In genomic region chr3:68558744-68559143, GRCm38 (mm10) we compare ENCODE assay signal across 26 mouse cellular contexts.
DNase-seq lines count a peak whose midpoint lies in the region; ATAC-seq lines count a peak whose summit lies in the region.
"Had no signal": no experiment of that assay in that cellular context is flagged by ENCODE, and none has a peak within 500 bp of the region (broad histone marks: within the 10 kb centered on the region; RNA-seq: fewer than 3 reads in every experiment).

No protein-coding gene starts in this region.

- WGBS in midbrain, embryonic 16.5 days: 84% methylated on average over 6 of the region's 6 CpGs
- WGBS in midbrain, embryonic 13.5 days: 83% methylated on average over 6 of the region's 6 CpGs
- 40% methylated on average over 6 of the region's 6 CpGs for WGBS in stomach, embryonic 15.5 days

- no peak overlapping the region for H3K4me2 ChIP-seq in midbrain, embryonic 16.5 days (ENCODE audit: low read length)
- no peak overlapping the region for H3K4me2 ChIP-seq in midbrain, embryonic 13.5 days (replicated peaks)
- H3K4me2 ChIP-seq in stomach, embryonic 15.5 days: no peak overlapping the region
- H3K4me2 ChIP-seq: embryonic facial prominence, embryonic 13.5 days; forebrain, embryonic 12.5 days; forebrain, embryonic 15.5 days; heart, embryonic 12.5 days; heart, embryonic 15.5 days; hindbrain, embryonic 14.5 days had no signal

- ATAC-seq in midbrain, embryonic 16.5 days: 0 out of 2 replicates have a peak, but pooled peaks have one; percentile 64
- no peak for ATAC-seq in midbrain, embryonic 13.5 days
- ATAC-seq in stomach, embryonic 15.5 days (ENCODE audit: insufficient read depth, low FRiP score, low read depth): peak; percentile 50; the same call in 1 of the 2 replicates
- no peak for ATAC-seq in megakaryocyte-erythroid progenitor cell, adult 5-6 weeks (replicated peaks; ENCODE audit: low FRiP score, low TSS enrichment, poor library complexity, severe bottlenecking)
- ATAC-seq: activated CD4-positive, CD25-positive, alpha-beta regulatory T cell, adult 4 months; forebrain, embryonic 15.5 days had no signal

- H3K4me3 ChIP-seq in midbrain, embryonic 16.5 days (ENCODE audit: low read depth, low read length): no peak overlapping the region
- no peak overlapping the region for H3K4me3 ChIP-seq in midbrain, embryonic 13.5 days (replicated peaks)
- H3K4me3 ChIP-seq in stomach, embryonic 15.5 days (replicated peaks): no peak overlapping the region
- H3K4me3 ChIP-seq: embryonic facial prominence, embryonic 10.5 days; embryonic facial prominence, embryonic 13.5 days; erythroblast, embryonic 14.5 days; forebrain, embryonic 12.5 days; forebrain, embryonic 15.5 days; heart, embryonic 12.5 days; heart, embryonic 15.5 days had no signal

- no peak overlapping the region for H3K9ac ChIP-seq in midbrain, embryonic 16.5 days (ENCODE audit: low read depth, low read length)
- no peak overlapping the region for H3K9ac ChIP-seq in midbrain, embryonic 13.5 days (replicated peaks)
- no peak overlapping the region for H3K9ac ChIP-seq in stomach, embryonic 15.5 days
- H3K9ac ChIP-seq: embryonic facial prominence, embryonic 13.5 days; forebrain, embryonic 12.5 days; forebrain, embryonic 15.5 days; heart, embryonic 12.5 days; heart, embryonic 15.5 days; hindbrain, embryonic 14.5 days had no signal

- no peaks in the 10 kb centered on the region for H3K9me3 ChIP-seq in midbrain, embryonic 16.5 days (replicated peaks; ENCODE audit: control insufficient read depth, low read length, poor library complexity, severe bottlenecking)
- no peaks in the 10 kb centered on the region for H3K9me3 ChIP-seq in midbrain, embryonic 13.5 days
- no peaks in the 10 kb centered on the region for H3K9me3 ChIP-seq in stomach, embryonic 15.5 days
- H3K9me3 ChIP-seq: embryonic facial prominence, embryonic 10.5 days; embryonic facial prominence, embryonic 13.5 days; forebrain, embryonic 12.5 days; forebrain, embryonic 15.5 days; heart, embryonic 12.5 days; heart, embryonic 15.5 days had no signal

- H3K27ac ChIP-seq in midbrain, embryonic 16.5 days (ENCODE audit: low read length): no peak overlapping the region
- H3K27ac ChIP-seq in midbrain, embryonic 13.5 days: no peak overlapping the region
- H3K27ac ChIP-seq in stomach, embryonic 15.5 days: no peak overlapping the region
- H3K27ac ChIP-seq: embryonic facial prominence, embryonic 10.5 days; embryonic facial prominence, embryonic 13.5 days; forebrain, embryonic 12.5 days; forebrain, embryonic 15.5 days; heart, embryonic 15.5 days; hindbrain, embryonic 14.5 days had no signal

- H3K27me3 ChIP-seq in midbrain, embryonic 16.5 days (ENCODE audit: control insufficient read depth, insufficient read depth, low read depth, low read length): no peaks in the 10 kb centered on the region
- H3K27me3 ChIP-seq in midbrain, embryonic 13.5 days: no peaks in the 10 kb centered on the region
- H3K27me3 ChIP-seq in stomach, embryonic 15.5 days (replicated peaks): no peaks in the 10 kb centered on the region
- H3K27me3 ChIP-seq: embryonic facial prominence, embryonic 13.5 days; forebrain, embryonic 12.5 days; forebrain, embryonic 15.5 days; heart, embryonic 12.5 days; heart, embryonic 15.5 days had no signal

- DNase-seq in cerebellum, postnatal 25 days: peak; percentile 27 to 30
- DNase-seq in cerebellum, postnatal 10 days: no peak
- no peak for DNase-seq in adipocyte (ENCODE audit: low spot score)
- DNase-seq: adrenal gland, postnatal 10 days; adrenal gland, postnatal 36 days; cerebellum, adult 18-20 months; cerebellum, adult 9-10 months; cerebellum, postnatal 36 days; embryo, embryonic 11 days; gastrocnemius, postnatal 25 days; heart, adult 18-20 months; heart, postnatal 10 days; heart, postnatal 4 days had no signal

- no peaks in the 10 kb centered on the region for H3K36me3 ChIP-seq in midbrain, embryonic 16.5 days (ENCODE audit: control insufficient read depth, insufficient read depth, low read length)
- no peaks in the 10 kb centered on the region for H3K36me3 ChIP-seq in midbrain, embryonic 13.5 days
- H3K36me3 ChIP-seq in stomach, embryonic 15.5 days: no peaks in the 10 kb centered on the region
- H3K36me3 ChIP-seq: embryonic facial prominence, embryonic 10.5 days; embryonic facial prominence, embryonic 13.5 days; forebrain, embryonic 12.5 days; forebrain, embryonic 15.5 days; heart, embryonic 15.5 days had no signal

- no peaks in the 10 kb centered on the region for H3K4me1 ChIP-seq in midbrain, embryonic 16.5 days (ENCODE audit: control insufficient read depth, insufficient read depth, low read length)
- 0 out of 2 replicates have a peak, but pooled peaks cover 5% of the 10 kb centered on the region for H3K4me1 ChIP-seq in midbrain, embryonic 13.5 days (replicated peaks)
- H3K4me1 ChIP-seq in stomach, embryonic 15.5 days: 0 out of 2 replicates have a peak, but pooled peaks cover 3% of the 10 kb centered on the region
- H3K4me1 ChIP-seq: embryonic facial prominence, embryonic 13.5 days; forebrain, embryonic 12.5 days had no signal

Comparison
In these comparisons a context has a peak if more than half of its experiments do, and no peak if none do; other contexts are left out.
1. DNase-seq: peak in cerebellum, postnatal 25 days (2 of 2); none in cerebellum, postnatal 10 days (0 of 2) and adipocyte (single experiment).
2. ATAC-seq: peak in midbrain, embryonic 16.5 days (single experiment) and stomach, embryonic 15.5 days (single experiment); none in midbrain, embryonic 13.5 days (single experiment) and megakaryocyte-erythroid progenitor cell, adult 5-6 weeks (single experiment).